Mouse (Mus musculus): Measurements from ENCODE around the gene Zswim3. TPM values are rescaled to one million over a fixed set of nuclear protein-coding genes. Genes with fewer than 3 reads are reported as not detected.

Gene Zswim3
- 4.3 and 5.5 TPM in 2 replicates for polyA plus RNA-seq (2015; fragmentation: Nextera tagmentation; extraction: Ambion mirVana)

GRCm38 (mm10) chr2:164804533-164805331 lies at the start of gene Zswim3, which contains the start of gene Acot8:
Gene Zswim3 (plus strand): TSS chr2:164805098.
Gene Acot8 (minus strand): TSS chr2:164804882.
- Histone ChIP-seq H3K9ac (peak within 1 kb of the TSS; percentile 89), H3K4me2 (peak within 1 kb of the TSS; percentile 91), H3K36me3 (replicated peaks) (peaks cover 43% of the 10 kb centered on the region), H3K27ac (replicated peaks) (peak within 1 kb of the TSS; percentile 99), H3K27me3 (no peaks in the 10 kb centered on the region), H3K9me3 (replicated peaks) (no peaks in the 10 kb centered on the region), H3K4me3 (replicated peaks) (peak within 1 kb of the TSS; percentile 92), H3K4me1 (replicated peaks) (peaks cover 39% of the 10 kb centered on the region)
- WGBS (ENCODE audit: insufficient replicate concordance): under 1% methylated on average over 47 of the region's 47 CpGs
- peak; percentile 93 for ATAC-seq (ENCODE audit: insufficient read depth)

DNA sequence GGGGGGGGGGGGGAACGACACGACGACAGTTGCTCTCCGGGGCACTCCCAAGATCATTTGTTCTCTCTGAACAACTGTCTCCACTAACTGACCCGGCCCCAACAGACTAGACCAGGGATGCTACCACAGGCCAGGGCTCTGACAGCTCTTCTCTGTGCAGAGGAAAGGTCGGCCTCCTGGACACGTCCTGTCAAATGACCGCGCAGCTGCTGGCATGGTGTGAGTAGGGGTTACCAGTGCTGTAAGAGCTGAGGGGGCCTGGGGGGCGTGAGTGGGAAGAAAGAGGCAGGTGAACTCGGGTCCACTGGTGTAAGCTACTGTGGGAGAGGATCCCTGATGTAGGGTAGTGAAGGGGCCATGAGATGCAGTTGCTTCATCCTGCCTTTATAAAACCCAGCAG lies 47.1 kb upstream of the Zswim3 start:
- Histone ChIP-seq H3K9me3 (replicated peaks) (no peaks in the 10 kb centered on the region), H3K27me3 (no peaks in the 10 kb centered on the region), H3K4me2 (peak overlapping the region; percentile 62; the same call in 1 of the 2 replicates), H3K4me1 (replicated peaks) (peaks cover 75% of the 10 kb centered on the region), H3K9ac (peak overlapping the region; percentile 60), H3K36me3 (replicated peaks) (peaks cover 98% of the 10 kb centered on the region), H3K27ac (replicated peaks) (peak overlapping the region; percentile 97), H3K4me3 (replicated peaks) (no peak overlapping the region)
- no peak for ATAC-seq (ENCODE audit: insufficient read depth)
- WGBS (ENCODE audit: insufficient replicate concordance): 89% methylated on average over 11 of the region's 11 CpGs

- Histone ChIP-seq H3K4me2 (peak overlapping the region; percentile 62), H3K36me3 (replicated peaks) (peaks cover 98% of the 10 kb centered on the region), H3K9ac (peak overlapping the region; percentile 60), H3K27ac (replicated peaks) (peak overlapping the region; percentile 97), H3K4me3 (replicated peaks) (no peak overlapping the region), H3K4me1 (replicated peaks) (peaks cover 80% of the 10 kb centered on the region), H3K9me3 (replicated peaks) (no peaks in the 10 kb centered on the region), H3K27me3 (no peaks in the 10 kb centered on the region)
- peak; percentile 67 for ATAC-seq (ENCODE audit: insufficient read depth)
- whole genome bisulfite sequencing (ENCODE audit: insufficient replicate concordance): 38% methylated on average over 1 of the region's 1 CpGs
Observed at GRCm38 (mm10) chr2:164758692-164759091, 46.2 kb upstream of the Zswim3 start.

- Histone ChIP-seq H3K9me3 (replicated peaks) (no peaks in the 10 kb centered on the region), H3K4me3 (replicated peaks) (peak overlapping the region; percentile 23), H3K27me3 (no peaks in the 10 kb centered on the region), H3K4me1 (replicated peaks) (peaks cover 84% of the 10 kb centered on the region), H3K4me2 (peak overlapping the region; percentile 62), H3K27ac (replicated peaks) (peak overlapping the region; percentile 97), H3K9ac (peak overlapping the region; percentile 56), H3K36me3 (replicated peaks) (peaks cover 93% of the 10 kb centered on the region)
- WGBS (ENCODE audit: insufficient replicate concordance): 33% methylated on average over 4 of the region's 4 CpGs
- ATAC-seq (ENCODE audit: insufficient read depth): peak; percentile 72
Observed at GRCm38 (mm10) chr2:164760059-164760833, 44.7 kb upstream of the Zswim3 start.

GRCm38 (mm10) chr2:164761502-164761901 lies 43.4 kb upstream of the Zswim3 start:
- H3K9me3 ChIP-seq (replicated peaks): no peaks in the 10 kb centered on the region
- H3K4me2 ChIP-seq: peak overlapping the region; percentile 62
- H3K9ac ChIP-seq: peak overlapping the region; percentile 56
- WGBS (ENCODE audit: insufficient replicate concordance): 55% methylated on average over 2 of the region's 2 CpGs
- peaks cover 93% of the 10 kb centered on the region for H3K36me3 ChIP-seq (replicated peaks)
- peaks cover 78% of the 10 kb centered on the region for H3K4me1 ChIP-seq (replicated peaks)
- peak overlapping the region; percentile 97 for H3K27ac ChIP-seq (replicated peaks)
- H3K27me3 ChIP-seq: no peaks in the 10 kb centered on the region
- ATAC-seq (ENCODE audit: insufficient read depth): peak; percentile 89
- no peak overlapping the region for H3K4me3 ChIP-seq (replicated peaks)

DNA sequence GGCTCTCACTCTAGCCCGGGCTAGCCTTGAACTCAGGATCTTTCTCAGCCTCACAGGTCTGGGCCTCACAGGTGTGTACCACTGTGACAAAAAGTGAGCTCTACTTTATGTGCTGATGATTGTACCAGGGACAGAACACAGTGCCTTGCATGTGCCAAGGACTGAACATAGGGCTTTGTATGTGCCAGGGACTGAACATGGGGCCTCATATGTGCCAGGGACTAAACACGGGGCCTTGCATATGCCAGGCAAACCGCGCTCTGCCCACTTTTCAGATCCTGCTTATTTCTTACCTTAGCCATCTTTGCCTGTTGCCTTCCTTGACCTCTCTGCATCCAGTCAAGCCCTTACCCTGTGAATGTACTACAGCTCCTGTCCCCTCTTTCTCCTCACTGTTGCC lies 42.9 kb upstream of the Zswim3 start:
- H3K27ac ChIP-seq (replicated peaks): peak overlapping the region; percentile 97
- H3K4me1 ChIP-seq (replicated peaks): peaks cover 77% of the 10 kb centered on the region

GRCm38 (mm10) chr2:164762593-164762992 lies 42.3 kb upstream of the Zswim3 start:
- Histone ChIP-seq H3K4me2 (peak overlapping the region; percentile 62), H3K36me3 (replicated peaks) (peaks cover 93% of the 10 kb centered on the region), H3K9me3 (replicated peaks) (no peaks in the 10 kb centered on the region), H3K27me3 (no peaks in the 10 kb centered on the region), H3K4me3 (replicated peaks) (no peak overlapping the region), H3K9ac (peak overlapping the region; percentile 56), H3K27ac (replicated peaks) (peak overlapping the region; percentile 97), H3K4me1 (replicated peaks) (peaks cover 73% of the 10 kb centered on the region)
- 0 out of 2 replicates have a peak, but pooled peaks have one; percentile 4 for ATAC-seq (ENCODE audit: insufficient read depth)
- 77% methylated on average over 7 of the region's 7 CpGs for WGBS (ENCODE audit: insufficient replicate concordance)

More for the DNA sequence above, 42.9 kb upstream of the Zswim3 start:
- Histone ChIP-seq H3K4me2 (peak overlapping the region; percentile 62), H3K27me3 (no peaks in the 10 kb centered on the region), H3K9me3 (replicated peaks) (no peaks in the 10 kb centered on the region), H3K4me3 (replicated peaks) (no peak overlapping the region), H3K9ac (peak overlapping the region; percentile 56), H3K36me3 (replicated peaks) (peaks cover 93% of the 10 kb centered on the region)
- 81% methylated on average over 4 of the region's 4 CpGs for WGBS (ENCODE audit: insufficient replicate concordance)
- ATAC-seq (ENCODE audit: insufficient read depth): peak; percentile 3; the same call in 1 of the 2 replicates

DNA sequence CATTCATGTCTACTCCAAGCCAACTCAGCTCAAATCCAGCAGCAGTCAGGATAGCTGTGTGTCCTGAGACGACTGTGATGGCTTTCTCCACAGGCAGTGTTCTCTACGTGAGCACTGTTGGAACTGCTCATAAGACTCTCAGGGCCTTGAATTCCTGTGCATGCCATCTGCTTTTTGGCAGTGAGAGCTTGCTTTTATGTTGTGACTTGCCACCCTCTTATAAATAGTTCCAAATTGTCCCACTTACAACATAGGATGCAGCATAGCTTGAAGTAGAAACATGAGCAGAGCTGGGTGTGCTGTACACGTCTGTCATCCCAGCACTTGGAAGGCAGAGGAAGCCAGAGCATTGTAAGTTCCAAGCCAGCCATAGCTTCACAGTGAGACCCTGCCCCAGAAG lies 39.1 kb upstream of the Zswim3 start:
- WGBS (ENCODE audit: insufficient replicate concordance): 81% methylated on average over 3 of the region's 3 CpGs
- peak overlapping the region; percentile 63 for H3K27ac ChIP-seq (replicated peaks)
- H3K9me3 ChIP-seq (replicated peaks): no peaks in the 10 kb centered on the region
- peaks cover 76% of the 10 kb centered on the region for H3K36me3 ChIP-seq (replicated peaks)
- peaks cover 62% of the 10 kb centered on the region for H3K4me1 ChIP-seq (replicated peaks)
- H3K4me2 ChIP-seq: no peak overlapping the region
- no peaks in the 10 kb centered on the region for H3K27me3 ChIP-seq
- H3K9ac ChIP-seq: 0 out of 2 replicates have a peak overlapping the region, but pooled peaks have one; percentile 6
- ATAC-seq (ENCODE audit: insufficient read depth): no peak
- H3K4me3 ChIP-seq (replicated peaks): no peak overlapping the region

DNA sequence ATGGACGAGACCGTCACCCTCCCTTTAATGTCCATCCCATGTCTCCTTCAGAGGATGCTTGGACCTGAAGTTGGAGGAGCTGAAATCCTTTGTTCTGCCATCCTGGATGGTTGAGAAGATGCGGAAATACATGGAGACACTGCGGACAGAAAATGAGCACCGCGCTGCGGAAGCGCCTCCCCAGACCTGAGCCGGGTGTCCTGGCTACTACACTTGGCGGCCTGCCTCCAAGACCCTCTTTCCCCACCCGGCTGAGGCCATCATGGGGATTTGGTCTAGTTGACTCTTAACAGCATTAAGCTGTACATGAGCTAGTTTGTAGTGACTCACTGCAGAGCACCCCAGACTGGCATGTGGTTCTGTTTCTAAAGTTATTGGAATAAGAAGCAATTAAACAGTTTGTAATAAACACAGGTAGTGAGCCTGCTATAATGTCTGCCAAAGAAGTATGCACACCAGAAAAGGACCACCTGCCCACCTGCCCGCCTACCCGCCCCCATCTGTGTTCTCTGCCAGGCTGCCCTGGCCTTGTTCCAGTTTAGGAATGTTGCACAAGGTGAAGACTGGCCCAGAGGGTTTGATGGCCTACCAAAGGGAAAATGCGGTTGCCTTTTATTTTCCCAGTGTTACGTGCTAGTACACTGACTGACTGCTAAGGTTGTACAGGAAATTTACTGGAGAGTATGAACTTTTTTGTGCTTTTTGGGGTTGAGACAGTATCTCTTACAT lies 36.9 kb upstream of the Zswim3 start:
- Histone ChIP-seq H3K4me1 (replicated peaks) (peaks cover 62% of the 10 kb centered on the region), H3K9ac (no peak overlapping the region; the same call in 1 of the 2 replicates), H3K9me3 (replicated peaks) (no peaks in the 10 kb centered on the region), H3K4me2 (peak overlapping the region; percentile 73), H3K27me3 (no peaks in the 10 kb centered on the region), H3K27ac (replicated peaks) (peak overlapping the region; percentile 63), H3K36me3 (replicated peaks) (peaks cover 76% of the 10 kb centered on the region), H3K4me3 (replicated peaks) (0 out of 2 replicates have a peak overlapping the region, but pooled peaks have one; percentile 93)
- WGBS (ENCODE audit: insufficient replicate concordance): 87% methylated on average over 15 of the region's 15 CpGs
- no peak for ATAC-seq (ENCODE audit: insufficient read depth)

DNA sequence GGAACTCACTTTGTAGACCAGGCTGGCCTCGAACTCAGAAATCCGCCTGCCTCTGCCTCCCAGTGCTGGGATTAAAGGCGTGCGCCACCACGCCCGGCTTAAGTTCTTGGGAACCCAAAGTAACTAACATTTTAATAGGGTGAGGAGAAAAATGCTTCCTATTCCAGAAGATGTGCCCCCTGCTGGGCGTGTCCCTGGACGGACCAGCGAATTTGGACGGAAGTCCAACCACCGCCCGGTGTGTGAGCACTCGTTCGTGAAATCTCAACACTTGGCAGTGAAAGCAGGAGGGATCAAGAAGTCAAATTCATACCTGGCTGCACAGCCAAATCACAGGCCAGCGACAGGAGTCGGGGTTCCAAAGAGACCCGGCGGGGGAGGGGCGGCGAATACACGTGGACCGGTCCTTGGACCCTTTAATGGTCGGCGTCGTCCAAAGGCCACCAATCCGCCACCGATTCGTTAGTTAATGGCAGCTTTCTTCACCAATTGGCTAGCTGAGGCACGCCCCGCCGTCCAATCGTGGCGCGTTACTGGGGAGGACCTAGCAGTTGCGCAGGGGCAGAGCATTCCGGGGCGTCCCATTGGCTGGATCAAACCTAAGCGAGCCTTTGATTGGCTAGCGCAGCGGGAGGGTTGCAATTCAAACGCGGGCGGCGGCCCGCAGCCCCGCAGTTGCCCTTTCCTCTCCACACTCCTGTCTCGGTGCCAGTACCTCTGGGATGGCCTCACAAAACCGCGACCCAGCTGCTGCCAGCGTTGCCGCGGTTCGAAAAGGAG lies 35.5 kb upstream of the Zswim3 start, which contains the start of gene Ube2c:
TSS of gene Ube2c (plus strand) at position 641 of the 780 bp plus-strand sequence.
- Histone ChIP-seq H3K27me3 (no peaks in the 10 kb centered on the region), H3K4me2 (peak within 1 kb of the TSS; percentile 82), H3K36me3 (replicated peaks) (peaks cover 75% of the 10 kb centered on the region), H3K4me3 (replicated peaks) (peak within 1 kb of the TSS; percentile 93), H3K9ac (peak within 1 kb of the TSS; percentile 98), H3K4me1 (replicated peaks) (peaks cover 66% of the 10 kb centered on the region), H3K9me3 (replicated peaks) (no peaks in the 10 kb centered on the region), H3K27ac (replicated peaks) (peak within 1 kb of the TSS; percentile 94)
- 1% methylated on average over 53 of the region's 53 CpGs for WGBS (ENCODE audit: insufficient replicate concordance)
- peak; percentile 96 for ATAC-seq (ENCODE audit: insufficient read depth)
